Mouse (Mus musculus) intestine, embryonic 15.5 days (tissue): ENCODE results near the gene Il1a. TPM values are rescaled to one million over a fixed set of nuclear protein-coding genes. Genes with fewer than 3 reads are reported as not detected.

Experiments
- ATAC-seq: fragments of 200-750 bp; cut with Nextera tagmentation; 2 replicates; pipeline ENCODE4 v1.8.0; 2017; ENCODE audit warnings: moderate TSS enrichment, moderate library complexity
- H3K27ac ChIP-seq: fragments of 300-500 bp; sonication (generic); 2 replicates; pipeline ENCODE4 v1.5.1; 2015; ENCODE audit warnings: mild to moderate bottlenecking, inconsistent platforms
- H3K27me3 ChIP-seq: fragments of 300-500 bp; sonication (generic); replicated peaks from 2 replicates; pipeline ENCODE4 v1.6.1; 2015; ENCODE audit warnings: inconsistent platforms
- H3K36me3 ChIP-seq: fragments of 300-500 bp; sonication (generic); 2 replicates; pipeline ENCODE4 v1.6.1; 2015; ENCODE audit warnings: inconsistent platforms
- H3K4me1 ChIP-seq: fragments of 300-500 bp; sonication (generic); replicated peaks from 2 replicates; pipeline ENCODE4 v1.6.1; 2015; ENCODE audit warnings: inconsistent platforms
- H3K4me2 ChIP-seq: fragments of 300-500 bp; sonication (generic); replicated peaks from 2 replicates; pipeline ENCODE4 v1.6.1; 2015; ENCODE audit warnings: mild to moderate bottlenecking, inconsistent platforms
- H3K4me3 ChIP-seq: fragments of 300-500 bp; sonication (generic); replicated peaks from 2 replicates; pipeline ENCODE4 v1.5.1; 2015; ENCODE audit warnings: inconsistent platforms
- H3K9ac ChIP-seq: fragments of 300-500 bp; sonication (generic); 2 replicates; pipeline ENCODE4 v1.6.1; 2015; ENCODE audit warnings: inconsistent platforms
- H3K9me3 ChIP-seq: fragments of 300-500 bp; sonication (generic); 2 replicates; pipeline ENCODE4 v1.6.1; 2016; ENCODE audit warnings: inconsistent platforms
- WGBS: fragments of 180-500 bp; shearing (Covaris S2); methylation state at CpG from one replicate; pipeline ENCODE4 v1.1.7; 2015; 5-methylcytosine and 5-hydroxymethylcytosine counted together
- polyA plus RNA-seq: library from polyadenylated mRNA; unstranded; fragments of >200 nt; fragmentation: Nextera tagmentation; extraction: Ambion mirVana; gene quantifications from 2 replicates; pipeline ENCODE4 v1.2.1, GENCODE M21; 2015

Gene Il1a
- polyA plus RNA-seq, result 0.40 and 0.68 TPM in 2 replicates

GRCm38 (mm10) chr2:129309836-129310235 is at the start of gene Il1a:
Gene Il1a (minus strand): TSS chr2:129309972.
- no peak within 1 kb of the TSS for H3K4me3 ChIP-seq
- H3K27me3 ChIP-seq, result no peaks in the 10 kb centered on the region
- no peaks in the 10 kb centered on the region for H3K4me1 ChIP-seq
- H3K36me3 ChIP-seq, result no peaks in the 10 kb centered on the region
- H3K27ac ChIP-seq, result no peak within 1 kb of the TSS
- no peak for ATAC-seq
- no peaks in the 10 kb centered on the region for H3K9me3 ChIP-seq
- H3K9ac ChIP-seq, result no peak within 1 kb of the TSS
- no peak within 1 kb of the TSS for H3K4me2 ChIP-seq
- 81% methylated on average over 7 of the region's 7 CpGs for WGBS

- ATAC-seq, result no peak
- Histone ChIP-seq H3K4me2 (no peak overlapping the region), H3K4me3 (no peak overlapping the region), H3K27ac (no peak overlapping the region), H3K36me3 (no peaks in the 10 kb centered on the region), H3K9ac (no peak overlapping the region), H3K9me3 (no peaks in the 10 kb centered on the region), H3K27me3 (no peaks in the 10 kb centered on the region), H3K4me1 (no peaks in the 10 kb centered on the region)
- WGBS, result 75% methylated on average over 6 of the region's 6 CpGs
Measured at GRCm38 (mm10) chr2:129338138-129338621, 28.4 kb upstream of the Il1a start.

GRCm38 (mm10) chr2:129333471-129333870 is 23.7 kb upstream of the Il1a start:
- no peaks in the 10 kb centered on the region for H3K36me3 ChIP-seq
- no peaks in the 10 kb centered on the region for H3K4me1 ChIP-seq
- H3K4me2 ChIP-seq, result no peak overlapping the region
- 58% methylated on average over 4 of the region's 4 CpGs for WGBS
- no peak overlapping the region for H3K27ac ChIP-seq
- no peak for ATAC-seq
- no peak overlapping the region for H3K4me3 ChIP-seq
- H3K27me3 ChIP-seq, result no peaks in the 10 kb centered on the region
- no peaks in the 10 kb centered on the region for H3K9me3 ChIP-seq
- H3K9ac ChIP-seq, result no peak overlapping the region

GRCm38 (mm10) chr2:129330540-129330939 is 20.8 kb upstream of the Il1a start:
- Histone ChIP-seq H3K9me3 (no peaks in the 10 kb centered on the region), H3K27me3 (no peaks in the 10 kb centered on the region), H3K36me3 (no peaks in the 10 kb centered on the region), H3K4me2 (no peak overlapping the region), H3K4me1 (no peaks in the 10 kb centered on the region), H3K4me3 (no peak overlapping the region), H3K9ac (no peak overlapping the region), H3K27ac (no peak overlapping the region)
- 80% methylated on average over 13 of the region's 13 CpGs for WGBS
- no peak for ATAC-seq

- H3K4me3 ChIP-seq, result no peak overlapping the region
- H3K4me1 ChIP-seq, result no peaks in the 10 kb centered on the region
- H3K36me3 ChIP-seq, result no peaks in the 10 kb centered on the region
- H3K9ac ChIP-seq, result no peak overlapping the region
- no peaks in the 10 kb centered on the region for H3K9me3 ChIP-seq
- H3K4me2 ChIP-seq, result no peak overlapping the region
- 63% methylated on average over 7 of the region's 7 CpGs for WGBS
- no peak overlapping the region for H3K27ac ChIP-seq
- no peaks in the 10 kb centered on the region for H3K27me3 ChIP-seq
- ATAC-seq, result peak; percentile 53; the same call in 1 of the 2 replicates
Measured at GRCm38 (mm10) chr2:129330024-129330423, 20.3 kb upstream of the Il1a start.

- H3K4me3 ChIP-seq, result no peak overlapping the region
- H3K36me3 ChIP-seq, result no peaks in the 10 kb centered on the region
- H3K27ac ChIP-seq, result no peak overlapping the region
- no peaks in the 10 kb centered on the region for H3K27me3 ChIP-seq
- 87% methylated on average over 4 of the region's 4 CpGs for WGBS
- H3K4me1 ChIP-seq, result no peaks in the 10 kb centered on the region
- H3K9me3 ChIP-seq, result no peaks in the 10 kb centered on the region
- no peak overlapping the region for H3K4me2 ChIP-seq
- ATAC-seq, result no peak
- no peak overlapping the region for H3K9ac ChIP-seq
Measured at GRCm38 (mm10) chr2:129328238-129328637, 18.5 kb upstream of the Il1a start.

GRCm38 (mm10) chr2:129324216-129324615 is 14.4 kb upstream of the Il1a start:
- 70% methylated on average over 3 of the region's 3 CpGs for WGBS
- Histone ChIP-seq H3K4me2 (no peak overlapping the region), H3K9me3 (no peaks in the 10 kb centered on the region), H3K4me1 (no peaks in the 10 kb centered on the region), H3K27me3 (no peaks in the 10 kb centered on the region), H3K36me3 (no peaks in the 10 kb centered on the region), H3K9ac (no peak overlapping the region), H3K27ac (no peak overlapping the region), H3K4me3 (no peak overlapping the region)
- ATAC-seq, result no peak

- H3K4me3 ChIP-seq, result no peak overlapping the region
- WGBS, result 42% methylated on average over 1 of the region's 1 CpGs
- no peaks in the 10 kb centered on the region for H3K4me1 ChIP-seq
- H3K36me3 ChIP-seq, result no peaks in the 10 kb centered on the region
- peak; percentile 74 for ATAC-seq
- H3K27ac ChIP-seq, result no peak overlapping the region
- H3K9ac ChIP-seq, result no peak overlapping the region
- H3K27me3 ChIP-seq, result no peaks in the 10 kb centered on the region
- no peaks in the 10 kb centered on the region for H3K9me3 ChIP-seq
- H3K4me2 ChIP-seq, result no peak overlapping the region
Measured at GRCm38 (mm10) chr2:129322117-129322635, 12.4 kb upstream of the Il1a start.

GRCm38 (mm10) chr2:129320033-129320605 is 10.3 kb upstream of the Il1a start:
- WGBS, result 76% methylated on average over 8 of the region's 8 CpGs
- no peak overlapping the region for H3K27ac ChIP-seq
- ATAC-seq, result no peak
- H3K27me3 ChIP-seq, result no peaks in the 10 kb centered on the region
- no peak overlapping the region for H3K4me3 ChIP-seq
- H3K4me2 ChIP-seq, result no peak overlapping the region
- no peaks in the 10 kb centered on the region for H3K4me1 ChIP-seq
- H3K9me3 ChIP-seq, result no peaks in the 10 kb centered on the region
- no peaks in the 10 kb centered on the region for H3K36me3 ChIP-seq
- no peak overlapping the region for H3K9ac ChIP-seq

- WGBS, result 66% methylated on average over 4 of the region's 4 CpGs
- Histone ChIP-seq H3K36me3 (no peaks in the 10 kb centered on the region), H3K4me1 (no peaks in the 10 kb centered on the region), H3K4me3 (no peak overlapping the region), H3K4me2 (no peak overlapping the region), H3K9me3 (no peaks in the 10 kb centered on the region), H3K27me3 (no peaks in the 10 kb centered on the region), H3K9ac (no peak overlapping the region), H3K27ac (no peak overlapping the region)
- no peak for ATAC-seq
Measured at GRCm38 (mm10) chr2:129315831-129316230, 6.1 kb upstream of the Il1a start.

- no peaks in the 10 kb centered on the region for H3K4me1 ChIP-seq
- H3K27ac ChIP-seq, result no peak overlapping the region
- WGBS, result 79% methylated on average over 6 of the region's 6 CpGs
- no peaks in the 10 kb centered on the region for H3K9me3 ChIP-seq
- H3K4me3 ChIP-seq, result no peak overlapping the region
- H3K36me3 ChIP-seq, result no peaks in the 10 kb centered on the region
- ATAC-seq, result no peak
- no peak overlapping the region for H3K4me2 ChIP-seq
- no peak overlapping the region for H3K9ac ChIP-seq
- no peaks in the 10 kb centered on the region for H3K27me3 ChIP-seq
Measured at GRCm38 (mm10) chr2:129314880-129315279, 5.1 kb upstream of the Il1a start.

- Histone ChIP-seq H3K27ac (no peak overlapping the region), H3K4me1 (no peaks in the 10 kb centered on the region), H3K9ac (no peak overlapping the region), H3K4me2 (no peak overlapping the region), H3K36me3 (no peaks in the 10 kb centered on the region), H3K4me3 (no peak overlapping the region), H3K27me3 (no peaks in the 10 kb centered on the region), H3K9me3 (no peaks in the 10 kb centered on the region)
- WGBS, result 96% methylated on average over 1 of the region's 1 CpGs
- no peak for ATAC-seq
Measured at GRCm38 (mm10) chr2:129313934-129314333, 4.2 kb upstream of the Il1a start.

- Histone ChIP-seq H3K27me3 (no peaks in the 10 kb centered on the region), H3K9ac (no peak overlapping the region), H3K4me3 (no peak overlapping the region), H3K4me1 (no peaks in the 10 kb centered on the region), H3K9me3 (no peaks in the 10 kb centered on the region), H3K36me3 (no peaks in the 10 kb centered on the region), H3K4me2 (no peak overlapping the region), H3K27ac (no peak overlapping the region)
- 74% methylated on average over 4 of the region's 4 CpGs for WGBS
- no peak for ATAC-seq
Measured at GRCm38 (mm10) chr2:129306020-129306419, 3.8 kb downstream of the Il1a start.
